Mouse (Mus musculus) thymus, adult 2 months (tissue): Measurements from ENCODE around the gene Foxd1.

Experiments used
- CTCF ChIP-seq: fragments of 200-500 bp; IDR thresholded peaks from 2 replicates; pipeline ENCODE4 v1.5.1; 2012; ENCODE audit warnings: mild to moderate bottlenecking, control low read depth, low read length, moderate library complexity, borderline replicate concordance; ENCODE audit not compliant: control insufficient read depth, poor library complexity, insufficient read depth; ENCODE audit errors: extremely low read depth
- POLR2A ChIP-seq: fragments of 200-500 bp; IDR thresholded peaks from 2 replicates; pipeline ENCODE4 v1.6.1; 2012; ENCODE audit warnings: mild to moderate bottlenecking, low read length, control low read depth, moderate library complexity; ENCODE audit not compliant: control insufficient read depth, poor library complexity, insufficient read depth; ENCODE audit errors: extremely low read depth

DNA sequence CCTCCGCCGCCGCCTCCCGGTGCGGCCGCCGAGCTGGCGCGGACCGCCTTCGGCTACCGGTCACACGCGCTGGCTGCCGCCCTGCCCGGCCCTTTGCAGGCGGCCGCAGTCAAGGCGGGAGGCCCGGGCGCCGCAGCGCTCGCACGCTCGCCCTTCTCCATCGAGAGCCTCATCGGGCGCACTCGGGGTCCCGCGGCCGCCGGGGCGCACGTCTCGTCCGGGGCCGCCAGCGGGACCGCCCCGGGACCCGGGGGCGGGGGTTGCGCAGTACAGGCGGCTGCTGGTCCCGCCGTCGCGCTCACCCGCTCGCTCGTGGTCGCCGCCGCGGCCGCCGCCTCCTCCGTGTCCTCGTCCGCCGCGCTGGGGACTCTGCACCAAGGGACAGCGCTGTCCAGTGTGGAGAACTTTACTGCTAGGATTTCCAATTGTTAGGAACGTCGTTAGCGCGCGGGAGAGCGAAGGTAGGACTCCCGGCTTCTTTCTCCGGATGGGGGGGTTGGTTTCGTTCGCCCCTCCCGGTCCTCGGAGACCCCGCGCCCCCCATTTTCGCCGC is 1.6 kb downstream of the Foxd1 start:
- TF ChIP-seq POLR2A (no peak), CTCF (no peak)
